ENCODE assay signal across 7 mouse cellular contexts in the genomic region with DNA sequence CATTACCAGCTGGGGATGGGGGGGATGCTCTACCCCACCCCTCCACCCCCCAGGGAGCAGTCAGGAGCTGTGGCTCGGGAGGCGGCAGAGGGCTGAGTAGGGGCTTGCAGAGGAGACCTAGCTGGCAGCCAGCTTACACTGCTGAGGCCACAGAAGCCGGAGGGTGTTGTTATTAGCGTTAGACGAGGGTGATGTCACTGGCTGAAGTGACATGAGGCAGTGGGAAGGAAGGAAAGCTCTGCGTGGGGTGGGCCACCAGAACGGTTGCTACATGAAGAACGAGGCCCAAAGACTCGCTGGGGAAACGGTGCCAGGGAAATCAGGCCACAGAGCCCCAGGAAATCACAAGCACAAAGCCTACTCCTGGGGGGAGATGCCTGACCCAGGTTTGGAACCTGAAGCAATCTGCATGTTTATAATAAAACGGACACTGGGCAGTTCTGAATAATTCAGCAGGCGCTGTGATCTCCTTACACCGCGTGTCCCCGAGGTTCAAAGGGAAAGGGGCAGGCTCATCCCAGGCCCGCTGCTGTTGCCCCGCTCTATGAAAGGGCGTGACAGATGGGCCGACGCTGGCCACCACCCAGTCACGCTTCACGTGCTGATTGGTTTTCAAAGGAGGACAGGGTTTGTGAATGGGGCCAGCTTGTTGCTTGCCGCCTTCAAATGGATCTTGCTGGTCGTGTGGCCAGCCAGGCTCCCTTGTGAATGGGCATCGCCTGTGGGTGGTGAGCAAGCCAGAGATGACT. TPM values are rescaled to one million over a fixed set of nuclear protein-coding genes. Genes with fewer than 3 reads are reported as not detected.
DNase-seq lines count a peak whose midpoint lies in the region; ATAC-seq and TF ChIP-seq lines count a peak whose summit lies in the region.

No protein-coding gene starts in this region.

- H3K27ac ChIP-seq in embryonic facial prominence, embryonic 11.5 days (replicated peaks; ENCODE audit: low read depth, low read length): peak overlapping the region; percentile 41; the same call in 1 of the 2 replicates
- peak overlapping the region; percentile 74 for H3K27ac ChIP-seq in heart, embryonic 11.5 days (ENCODE audit: low read depth, low read length)
- H3K27ac ChIP-seq in kidney, embryonic 16.5 days (ENCODE audit: low read length): peak overlapping the region; percentile 5; the same call in 1 of the 2 replicates
- peak overlapping the region; percentile 86 for H3K27ac ChIP-seq in limb, embryonic 15.5 days
- peak overlapping the region; percentile 83 for H3K27ac ChIP-seq in midbrain, embryonic 14.5 days (replicated peaks; ENCODE audit: low read depth, low read length)

- no peaks in the 10 kb centered on the region for H3K9me3 ChIP-seq in embryonic facial prominence, embryonic 11.5 days (replicated peaks; ENCODE audit: control insufficient read depth, low read length)
- no peaks in the 10 kb centered on the region for H3K9me3 ChIP-seq in heart, embryonic 11.5 days (replicated peaks; ENCODE audit: control insufficient read depth, low read length)
- H3K9me3 ChIP-seq in kidney, embryonic 16.5 days (ENCODE audit: low read length): no peaks in the 10 kb centered on the region
- H3K9me3 ChIP-seq in limb, embryonic 15.5 days: no peaks in the 10 kb centered on the region
- no peaks in the 10 kb centered on the region for H3K9me3 ChIP-seq in midbrain, embryonic 14.5 days (ENCODE audit: control insufficient read depth, low read length)

- no peak for TF ChIP-seq POLR2A in brain, embryonic 14.5 days (IDR thresholded peaks at IDR 0.05; ENCODE audit: borderline replicate concordance, extremely low read depth, insufficient read depth, insufficient read length, poor library complexity, severe bottlenecking)

- peak overlapping the region; percentile 51 for H3K9ac ChIP-seq in embryonic facial prominence, embryonic 11.5 days (replicated peaks; ENCODE audit: low read length)
- H3K9ac ChIP-seq in heart, embryonic 11.5 days (ENCODE audit: low read depth, low read length): peak overlapping the region; percentile 66
- H3K9ac ChIP-seq in kidney, embryonic 16.5 days (replicated peaks; ENCODE audit: low read length): peak overlapping the region; percentile 22
- H3K9ac ChIP-seq in limb, embryonic 15.5 days: no peak overlapping the region
- H3K9ac ChIP-seq in midbrain, embryonic 14.5 days (replicated peaks; ENCODE audit: low read length): peak overlapping the region; percentile 46

- H3K4me3 ChIP-seq in embryonic facial prominence, embryonic 11.5 days (ENCODE audit: low read depth, low read length): no peak overlapping the region; the same call in 1 of the 2 replicates
- H3K4me3 ChIP-seq in heart, embryonic 11.5 days (ENCODE audit: low read depth, low read length): peak overlapping the region; percentile 8; the same call in 1 of the 2 replicates
- no peak overlapping the region for H3K4me3 ChIP-seq in kidney, embryonic 16.5 days (ENCODE audit: low read length)
- H3K4me3 ChIP-seq in limb, embryonic 15.5 days: no peak overlapping the region; the same call in 1 of the 2 replicates
- H3K4me3 ChIP-seq in midbrain, embryonic 14.5 days (replicated peaks; ENCODE audit: low read depth, low read length): 0 out of 2 replicates have a peak overlapping the region, but pooled peaks have one; percentile 10

- H3K27me3 ChIP-seq in embryonic facial prominence, embryonic 11.5 days (ENCODE audit: control insufficient read depth, insufficient read depth, low read length): no peaks in the 10 kb centered on the region
- H3K27me3 ChIP-seq in heart, embryonic 11.5 days (ENCODE audit: control insufficient read depth, insufficient read depth, low read length): no peaks in the 10 kb centered on the region
- H3K27me3 ChIP-seq in kidney, embryonic 16.5 days (ENCODE audit: insufficient read depth, low read length): no peaks in the 10 kb centered on the region
- no peaks in the 10 kb centered on the region for H3K27me3 ChIP-seq in limb, embryonic 15.5 days
- H3K27me3 ChIP-seq in midbrain, embryonic 14.5 days (ENCODE audit: control insufficient read depth, insufficient read depth, low read length): no peaks in the 10 kb centered on the region; the same call in 1 of the 2 replicates

- peak overlapping the region; percentile 33 for H3K4me2 ChIP-seq in embryonic facial prominence, embryonic 11.5 days (ENCODE audit: low read depth, low read length)
- peak overlapping the region; percentile 51 for H3K4me2 ChIP-seq in heart, embryonic 11.5 days
- peak overlapping the region; percentile 42 for H3K4me2 ChIP-seq in kidney, embryonic 16.5 days (replicated peaks; ENCODE audit: low read depth, low read length)
- peak overlapping the region; percentile 19; the same call in 1 of the 2 replicates for H3K4me2 ChIP-seq in limb, embryonic 15.5 days
- peak overlapping the region; percentile 48 for H3K4me2 ChIP-seq in midbrain, embryonic 14.5 days (ENCODE audit: low read length)

- no peak for TF ChIP-seq CTCF in brain, embryonic 14.5 days (IDR thresholded peaks at IDR 0.05; ENCODE audit: borderline replicate concordance, extremely low read depth, insufficient read depth, insufficient read length)

- H3K4me1 ChIP-seq in embryonic facial prominence, embryonic 11.5 days (ENCODE audit: control insufficient read depth, insufficient read depth, low read length): peaks cover 10% of the 10 kb centered on the region
- H3K4me1 ChIP-seq in heart, embryonic 11.5 days (ENCODE audit: control insufficient read depth, insufficient read depth, low read length): peaks cover 24% of the 10 kb centered on the region
- H3K4me1 ChIP-seq in kidney, embryonic 16.5 days (ENCODE audit: insufficient read depth, low read length): peaks cover 23% of the 10 kb centered on the region
- H3K4me1 ChIP-seq in limb, embryonic 15.5 days: peaks cover 46% of the 10 kb centered on the region
- peaks cover 14% of the 10 kb centered on the region for H3K4me1 ChIP-seq in midbrain, embryonic 14.5 days (ENCODE audit: control insufficient read depth, insufficient read depth, low read length)

- ATAC-seq in embryonic facial prominence, embryonic 11.5 days (replicated peaks; ENCODE audit: insufficient number of reproducible peaks, low FRiP score, low TSS enrichment, low read depth): peak; percentile 82
- ATAC-seq in heart, embryonic 11.5 days (replicated peaks; ENCODE audit: insufficient number of reproducible peaks, low FRiP score, low TSS enrichment): peak; percentile 53; the same call in 1 of the 2 replicates
- peak; percentile 57 for ATAC-seq in kidney, embryonic 16.5 days (ENCODE audit: low FRiP score, low TSS enrichment)
- peak; percentile 66 for ATAC-seq in limb, embryonic 15.5 days (ENCODE audit: insufficient number of reproducible peaks, low FRiP score, low TSS enrichment, low read depth)
- peak; percentile 91 for ATAC-seq in midbrain, embryonic 14.5 days (ENCODE audit: low FRiP score, low TSS enrichment)

- peak; percentile 96 for DNase-seq in brain, embryonic 14.5 days (ENCODE audit: low read depth)
- peak; percentile 66 for DNase-seq in embryonic facial prominence, embryonic 11.5 days (ENCODE audit: low spot score)
- peak; percentile 81 for DNase-seq in midbrain, embryonic 14.5 days
- DNase-seq in urinary bladder, postnatal 25 days (ENCODE audit: low spot score): peak; percentile 37

- 2% methylated on average over 25 of the region's 25 CpGs for WGBS in embryonic facial prominence, embryonic 11.5 days
- WGBS in heart, embryonic 11.5 days (ENCODE audit: insufficient replicate concordance): 2% methylated on average over 24 of the region's 25 CpGs
- 6% methylated on average over 25 of the region's 25 CpGs for WGBS in kidney, embryonic 16.5 days
- WGBS in limb, embryonic 15.5 days: 5% methylated on average over 25 of the region's 25 CpGs
- WGBS in midbrain, embryonic 14.5 days: under 1% methylated on average over 25 of the region's 25 CpGs

- no peaks in the 10 kb centered on the region for H3K36me3 ChIP-seq in embryonic facial prominence, embryonic 11.5 days (replicated peaks; ENCODE audit: control insufficient read depth, insufficient read depth, low read depth, low read length)
- no peaks in the 10 kb centered on the region; the same call in 1 of the 2 replicates for H3K36me3 ChIP-seq in heart, embryonic 11.5 days (ENCODE audit: control insufficient read depth, insufficient read depth, low read length)
- H3K36me3 ChIP-seq in kidney, embryonic 16.5 days (ENCODE audit: insufficient read depth, low read length): no peaks in the 10 kb centered on the region
- H3K36me3 ChIP-seq in limb, embryonic 15.5 days: no peaks in the 10 kb centered on the region
- no peaks in the 10 kb centered on the region for H3K36me3 ChIP-seq in midbrain, embryonic 14.5 days (ENCODE audit: control insufficient read depth, insufficient read depth, low read length)

RNA-seq across cellular contexts. Expression of gene Ctdsp2, which starts 21.0 kb away (rescaled TPM):
- polyA plus RNA-seq in brain, embryonic 14.5 days (2012; rRNA removed): 73.2 and 79.8 TPM in 2 replicates
- polyA plus RNA-seq in embryonic facial prominence, embryonic 11.5 days (2014; fragmentation: Nextera tagmentation; extraction: Ambion mirVana): 64.8 and 67.9 TPM in 2 replicates
- 47.3 and 47.6 TPM in 2 replicates for polyA plus RNA-seq in heart, embryonic 11.5 days (2014; fragmentation: Nextera tagmentation; extraction: Ambion mirVana)
- polyA plus RNA-seq in kidney, embryonic 16.5 days (2015; fragmentation: Nextera tagmentation; extraction: Ambion mirVana): 70.5 and 76.1 TPM in 2 replicates
- polyA plus RNA-seq in limb, embryonic 15.5 days (2015; fragmentation: Nextera tagmentation; extraction: Ambion mirVana): 72.2 and 85.8 TPM in 2 replicates
- 19.1 and 26.2 TPM in 2 replicates for polyA plus RNA-seq in midbrain, embryonic 14.5 days (2014; fragmentation: Nextera tagmentation; extraction: Ambion mirVana)

RNA-seq across cellular contexts. Expression of gene Avil, which starts 43.0 kb away (rescaled TPM):
- 0.28 and 1.7 TPM in 2 replicates for polyA plus RNA-seq in brain, embryonic 14.5 days (2012; rRNA removed)
- polyA plus RNA-seq in embryonic facial prominence, embryonic 11.5 days (2014; fragmentation: Nextera tagmentation; extraction: Ambion mirVana): 0.39 and 0.42 TPM in 2 replicates
- 0.13 and 0.34 TPM in 2 replicates for polyA plus RNA-seq in heart, embryonic 11.5 days (2014; fragmentation: Nextera tagmentation; extraction: Ambion mirVana)
- 0.17 and 0.22 TPM in 2 replicates for polyA plus RNA-seq in kidney, embryonic 16.5 days (2015; fragmentation: Nextera tagmentation; extraction: Ambion mirVana)
- polyA plus RNA-seq in limb, embryonic 15.5 days (2015; fragmentation: Nextera tagmentation; extraction: Ambion mirVana): 0.50 and 0.71 TPM in 2 replicates
- 1.9 and 2.1 TPM in 2 replicates for polyA plus RNA-seq in midbrain, embryonic 14.5 days (2014; fragmentation: Nextera tagmentation; extraction: Ambion mirVana)

RNA-seq across cellular contexts. Expression of gene Atp23, which starts 56.4 kb away (rescaled TPM):
- 8.6 and 9.6 TPM in 2 replicates for polyA plus RNA-seq in brain, embryonic 14.5 days (2012; rRNA removed)
- 18.9 and 19.3 TPM in 2 replicates for polyA plus RNA-seq in embryonic facial prominence, embryonic 11.5 days (2014; fragmentation: Nextera tagmentation; extraction: Ambion mirVana)
- polyA plus RNA-seq in heart, embryonic 11.5 days (2014; fragmentation: Nextera tagmentation; extraction: Ambion mirVana): 9.4 and 11.7 TPM in 2 replicates
- polyA plus RNA-seq in kidney, embryonic 16.5 days (2015; fragmentation: Nextera tagmentation; extraction: Ambion mirVana): 16.5 and 18.4 TPM in 2 replicates
- 14.3 and 14.5 TPM in 2 replicates for polyA plus RNA-seq in limb, embryonic 15.5 days (2015; fragmentation: Nextera tagmentation; extraction: Ambion mirVana)
- polyA plus RNA-seq in midbrain, embryonic 14.5 days (2014; fragmentation: Nextera tagmentation; extraction: Ambion mirVana): 13.6 and 14.1 TPM in 2 replicates

Comparison
In these comparisons a context has a peak if more than half of its experiments do, and no peak if none do; other contexts are left out.
1. DNase-seq: peak in every context shown above with its lines; median percentile 96 in brain, embryonic 14.5 days; 81 in midbrain, embryonic 14.5 days; 66 in embryonic facial prominence, embryonic 11.5 days; 37 in urinary bladder, postnatal 25 days.
2. H3K27ac ChIP-seq: peak in every context shown above with its lines; median percentile 86 in limb, embryonic 15.5 days; 83 in midbrain, embryonic 14.5 days; 74 in heart, embryonic 11.5 days; 41 in embryonic facial prominence, embryonic 11.5 days; 5 in kidney, embryonic 16.5 days.
3. H3K4me3 ChIP-seq: peak in heart, embryonic 11.5 days (single experiment) and midbrain, embryonic 14.5 days (single experiment); none in embryonic facial prominence, embryonic 11.5 days (single experiment), kidney, embryonic 16.5 days (single experiment) and limb, embryonic 15.5 days (single experiment).
4. Peak in every context shown above with its lines, with median percentiles within 50 percentile points of each other: ATAC-seq and H3K4me2 ChIP-seq.